Mouse (Mus musculus) embryo, embryonic 11 days (tissue): ENCODE data around the gene Edn1.

Experiments
- DNase-seq: peaks from one replicate; pipeline ENCODE4 v3.0.0-alpha.2; 2015

Gene Edn1

DNA sequence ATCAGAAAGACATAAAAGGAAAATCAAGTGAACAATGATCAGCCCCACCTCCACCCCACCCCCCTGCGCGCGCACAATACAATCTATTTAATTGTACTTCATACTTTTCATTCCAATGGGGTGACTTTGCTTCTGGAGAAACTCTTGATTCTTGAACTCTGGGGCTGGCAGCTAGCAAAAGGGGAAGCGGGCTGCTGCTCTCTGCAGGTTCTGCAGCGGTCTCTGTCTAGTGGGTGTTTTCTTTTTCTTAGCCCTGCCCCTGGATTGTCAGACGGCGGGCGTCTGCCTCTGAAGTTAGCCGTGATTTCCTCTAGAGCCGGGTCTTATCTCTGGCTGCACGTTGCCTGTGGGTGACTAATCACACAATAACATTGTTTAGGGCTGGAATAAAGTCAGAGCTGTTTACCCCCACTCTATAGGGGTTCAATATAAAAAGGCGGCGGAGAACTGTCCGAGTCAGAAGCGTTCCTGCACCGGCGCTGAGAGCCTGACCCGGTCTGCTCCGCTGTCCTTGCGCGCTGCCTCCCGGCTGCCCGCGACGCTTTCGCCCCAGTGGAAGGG is at the start of gene Edn1:
Gene Edn1, plus strand, starts transcription at position 316 of the 561 bp plus-strand sequence.
- peak; percentile 68 for DNase-seq

DNA sequence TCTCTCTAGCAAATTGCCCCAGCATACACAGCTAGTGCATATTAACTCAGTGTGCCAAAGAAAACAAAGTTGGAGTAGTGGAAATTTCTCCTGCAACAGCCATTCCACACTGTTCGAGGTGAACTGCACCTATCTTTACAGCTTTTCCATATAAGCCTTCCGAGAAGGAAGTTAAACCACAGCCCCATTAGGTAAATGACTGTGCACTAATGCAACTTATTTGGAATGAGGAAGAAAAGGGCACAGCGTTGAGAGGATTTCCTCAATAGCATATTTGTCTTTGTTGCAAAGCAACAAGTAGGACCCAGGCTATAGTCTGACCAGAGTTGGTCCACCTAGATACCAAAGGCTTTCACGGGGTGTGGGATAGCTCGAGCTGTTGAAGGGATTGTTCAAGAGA is 47.5 kb upstream of the Edn1 start:
- DNase-seq = no peak

DNA sequence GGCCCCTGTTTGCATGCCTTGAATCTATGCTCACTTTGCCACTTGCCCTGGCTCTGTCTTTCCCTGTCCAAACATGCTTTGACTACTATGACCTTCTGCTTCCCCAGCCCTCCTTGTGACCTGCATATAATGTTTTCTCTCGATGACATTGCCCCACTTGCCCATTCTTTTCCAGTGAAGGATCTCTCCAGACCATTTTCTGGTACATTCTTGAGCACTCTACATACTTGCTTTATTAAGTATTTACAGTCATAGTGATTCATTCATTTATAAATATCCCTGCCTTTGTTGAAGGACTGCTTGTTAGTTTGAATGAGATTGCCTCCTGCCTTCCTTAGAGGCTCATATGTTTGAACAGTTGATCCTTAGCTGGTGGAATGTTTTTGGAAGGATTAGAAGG is 46.2 kb upstream of the Edn1 start:
- no peak for DNase-seq

DNA sequence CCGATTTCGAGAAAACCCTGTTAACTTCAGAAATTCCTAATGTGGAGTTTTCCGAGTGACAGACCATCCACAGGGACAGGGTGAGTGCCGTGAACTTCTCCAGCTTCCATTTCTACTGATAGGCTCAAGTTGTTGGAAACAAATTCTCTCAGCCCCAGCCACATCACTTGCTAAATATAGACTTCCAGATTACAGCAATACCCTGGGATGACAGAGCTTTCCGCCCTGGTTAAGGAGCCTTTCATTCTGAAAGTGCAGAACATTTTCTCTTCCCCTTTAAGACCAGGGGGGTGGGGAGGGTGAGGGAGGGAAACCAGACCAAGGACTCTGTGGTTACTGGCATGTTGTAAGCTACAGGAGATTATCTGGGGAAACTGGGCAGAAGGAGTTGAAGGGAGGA is 42.9 kb upstream of the Edn1 start:
- no peak for DNase-seq

DNA sequence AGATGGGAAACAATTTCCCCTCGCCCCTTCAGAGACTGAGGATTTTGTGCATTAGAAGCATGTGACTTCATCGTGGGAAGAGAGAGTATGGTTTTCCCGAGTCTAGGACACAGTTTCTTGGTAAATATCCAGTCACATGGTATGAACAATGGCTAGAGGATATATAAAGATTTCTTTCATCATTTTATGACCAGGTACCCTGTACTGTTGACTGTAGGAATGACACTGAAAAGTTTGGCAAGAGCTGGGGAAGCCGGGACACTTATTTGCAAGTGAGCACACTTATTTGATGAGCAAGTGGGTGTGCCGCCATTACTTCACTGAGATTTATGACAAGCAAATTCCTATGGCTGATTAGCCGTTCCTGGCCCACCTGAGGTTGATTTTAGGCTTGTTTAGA is 40.6 kb upstream of the Edn1 start:
- no peak for DNase-seq

DNA sequence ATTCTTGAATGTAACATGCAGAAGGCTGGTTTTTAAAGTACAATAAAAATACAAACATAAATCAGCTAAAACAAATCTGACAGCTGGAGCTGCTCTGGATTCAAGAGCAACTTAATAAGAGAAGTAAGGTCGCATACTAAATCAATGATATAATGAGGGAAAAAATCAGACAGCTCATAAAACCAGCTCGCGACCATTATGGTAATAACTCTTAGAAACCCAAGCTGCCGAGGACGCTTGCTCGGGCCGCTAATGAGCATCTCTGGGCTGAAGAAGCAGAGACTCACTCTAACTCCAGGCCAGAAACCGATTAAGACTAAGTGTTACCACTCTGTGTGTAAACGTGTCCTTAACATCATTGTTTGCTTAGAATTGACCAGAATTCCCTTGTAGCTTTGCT is 31.2 kb upstream of the Edn1 start:
- peak; percentile 24 for DNase-seq

DNA sequence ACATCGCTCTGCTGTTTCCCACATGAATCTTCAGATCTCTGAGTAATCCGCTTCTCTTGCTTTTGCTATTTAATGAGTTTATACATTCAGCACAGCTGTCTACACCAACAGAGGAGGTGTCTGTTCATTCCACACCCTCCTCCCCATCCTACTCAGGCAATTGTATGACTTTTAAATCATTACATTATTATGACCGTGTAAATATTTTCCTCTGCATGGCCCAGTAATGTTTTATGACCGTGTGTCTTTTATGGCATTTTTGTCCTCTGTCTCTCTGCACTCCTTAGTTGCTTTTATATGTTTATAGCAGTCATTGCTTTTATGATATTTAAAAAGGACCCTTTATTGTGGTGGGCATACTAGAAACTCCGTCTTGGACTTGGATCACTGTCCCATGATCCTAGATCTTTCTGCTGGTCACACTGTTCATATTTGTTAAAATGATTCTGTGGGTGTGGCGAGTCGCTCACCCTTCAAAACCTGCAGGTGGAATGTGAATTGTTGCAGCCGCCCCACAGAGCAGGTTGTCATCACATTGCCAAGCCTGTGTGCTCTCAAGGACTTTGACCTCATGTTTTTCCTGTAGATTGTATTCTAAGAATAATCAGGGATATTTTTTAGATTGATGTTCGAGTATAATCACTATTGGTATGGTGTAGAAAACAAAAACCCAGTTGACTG is 24.4 kb upstream of the Edn1 start:
- no peak for DNase-seq

DNA sequence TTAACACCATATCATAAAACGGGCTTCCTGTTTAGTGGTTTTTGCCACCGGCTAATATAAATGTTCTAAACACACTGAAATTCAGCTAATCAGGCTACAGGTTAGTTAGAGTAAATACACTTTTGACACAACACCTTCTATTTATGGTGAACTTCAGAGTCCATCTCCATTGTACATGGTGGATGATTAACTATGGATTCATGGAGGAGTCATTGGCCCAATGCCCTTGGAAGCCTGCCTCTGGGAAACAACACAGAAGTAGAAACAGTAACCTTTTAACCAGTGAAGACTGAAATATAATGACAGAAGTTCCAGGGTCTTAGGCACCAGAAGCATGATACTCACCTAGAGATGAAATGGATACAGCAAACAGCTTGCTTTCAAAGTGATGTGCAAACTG is 23.5 kb upstream of the Edn1 start:
- no peak for DNase-seq

DNA sequence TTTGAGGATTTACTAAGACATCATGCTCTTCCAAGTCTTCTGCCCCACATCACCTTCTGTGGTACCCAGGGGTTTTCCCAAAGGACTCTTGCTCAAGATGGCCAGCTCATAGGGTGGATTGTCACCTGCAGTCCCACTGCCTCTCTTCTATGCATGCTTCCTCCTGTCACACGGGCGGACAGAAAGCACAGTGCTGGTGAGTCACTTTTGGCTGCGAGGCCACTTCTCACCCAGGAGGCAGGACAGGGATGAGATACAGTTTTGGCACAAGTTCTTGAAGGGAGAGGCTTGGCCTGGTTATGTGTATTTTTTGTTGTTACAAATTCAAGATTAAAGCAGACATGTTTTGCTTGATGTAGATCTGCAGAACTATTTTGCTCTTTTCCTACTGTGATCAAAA is 15.4 kb upstream of the Edn1 start:
- no peak for DNase-seq

DNA sequence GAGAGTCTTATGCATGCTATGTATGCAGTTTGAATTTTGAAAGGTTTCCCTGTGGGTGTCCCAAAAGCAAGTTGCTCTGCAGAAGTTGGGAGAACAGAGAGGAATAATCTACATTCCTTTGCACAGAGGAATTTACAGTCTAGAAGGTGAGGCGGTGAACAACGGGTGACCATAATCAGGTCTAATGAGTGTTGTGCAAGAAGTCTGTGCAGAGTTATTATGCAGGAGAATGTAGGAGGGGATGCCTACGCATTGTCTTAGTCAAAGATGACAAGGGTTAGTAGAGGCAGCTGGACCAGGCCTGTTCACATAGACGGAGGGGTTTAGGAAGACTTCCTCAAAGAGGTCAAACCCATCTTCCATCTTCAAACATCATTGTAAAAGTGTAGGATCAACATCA is 14.5 kb upstream of the Edn1 start:
- DNase-seq = no peak

DNA sequence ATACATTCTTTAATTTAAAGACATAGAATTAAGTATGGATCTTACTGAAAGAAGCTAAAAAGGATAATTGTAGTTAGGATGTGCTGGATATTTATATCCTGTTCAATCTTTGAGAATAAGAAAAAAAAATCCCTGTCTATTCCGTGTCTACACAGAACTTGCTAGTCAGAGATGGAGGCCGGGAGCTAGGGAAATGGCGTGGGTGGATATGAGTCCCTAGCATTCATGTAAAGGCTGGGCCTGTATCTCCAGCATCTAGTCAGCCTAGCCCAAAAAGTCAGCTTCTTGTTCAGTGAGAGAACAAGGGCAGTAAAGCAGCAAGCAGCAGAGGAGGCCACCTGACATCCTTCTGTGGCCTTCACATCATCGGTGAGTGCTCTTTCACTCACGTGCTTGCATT is 8.7 kb upstream of the Edn1 start:
- DNase-seq = no peak

DNA sequence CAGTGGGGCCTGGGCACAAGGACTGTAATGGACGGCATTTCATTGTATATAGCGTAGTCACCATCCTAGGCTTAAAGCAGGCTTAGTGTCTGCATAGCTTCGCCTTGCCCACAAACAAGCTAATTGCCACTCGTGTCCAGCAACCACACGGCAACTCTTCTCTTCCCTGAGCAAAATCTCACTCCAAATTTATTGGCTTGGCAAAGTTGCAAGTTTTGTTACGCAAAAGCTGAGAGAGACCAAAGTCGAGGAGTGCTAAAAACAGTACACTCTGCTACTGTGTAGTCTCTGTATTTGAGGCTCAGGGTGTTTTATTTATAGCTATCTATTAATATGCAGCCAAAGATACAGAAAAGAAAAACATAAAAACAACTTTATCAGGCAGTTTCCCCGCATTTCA is 3.0 kb upstream of the Edn1 start:
- no peak for DNase-seq

DNA sequence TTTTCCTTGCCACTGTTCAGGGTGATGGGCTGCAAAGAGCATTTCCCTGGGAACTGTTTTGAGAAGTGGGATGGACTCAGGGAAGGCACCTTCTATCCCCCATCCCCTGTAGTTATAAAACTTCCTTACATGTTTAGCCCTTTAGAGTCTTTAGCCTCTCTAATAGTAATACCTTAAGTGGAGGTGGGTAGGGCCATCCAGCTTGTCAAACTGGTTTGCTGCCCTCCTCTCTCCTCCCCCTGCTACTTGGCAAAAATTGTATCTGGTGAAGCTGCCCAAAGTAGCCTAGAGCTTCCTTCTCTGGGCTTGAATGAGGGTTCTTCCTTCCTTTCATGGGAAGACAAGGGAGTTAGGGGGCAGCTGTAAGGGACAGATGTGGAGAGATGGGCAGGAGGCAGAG is 2.5 kb upstream of the Edn1 start:
- no peak for DNase-seq

DNA sequence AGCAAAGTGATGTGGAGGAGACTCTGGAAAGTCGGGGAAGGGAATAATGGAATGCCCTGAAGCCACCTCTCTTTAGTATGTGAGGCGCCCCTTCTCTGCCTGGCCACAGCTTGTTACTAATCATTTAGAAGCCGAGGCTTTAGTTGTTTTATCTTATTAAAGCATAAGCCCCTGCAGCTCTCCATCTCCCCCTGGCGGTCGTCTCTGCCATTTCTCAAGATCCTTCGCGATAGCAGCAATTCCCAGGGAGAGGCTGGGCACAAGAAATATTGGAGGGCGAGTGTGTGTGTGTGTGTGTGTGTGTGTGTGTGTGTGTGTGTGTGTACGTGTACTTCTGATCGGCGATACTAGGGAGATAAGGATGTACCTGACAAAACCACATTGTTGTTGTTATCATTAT is 709 bp upstream of the Edn1 start:
- DNase-seq = peak; percentile 86

DNA sequence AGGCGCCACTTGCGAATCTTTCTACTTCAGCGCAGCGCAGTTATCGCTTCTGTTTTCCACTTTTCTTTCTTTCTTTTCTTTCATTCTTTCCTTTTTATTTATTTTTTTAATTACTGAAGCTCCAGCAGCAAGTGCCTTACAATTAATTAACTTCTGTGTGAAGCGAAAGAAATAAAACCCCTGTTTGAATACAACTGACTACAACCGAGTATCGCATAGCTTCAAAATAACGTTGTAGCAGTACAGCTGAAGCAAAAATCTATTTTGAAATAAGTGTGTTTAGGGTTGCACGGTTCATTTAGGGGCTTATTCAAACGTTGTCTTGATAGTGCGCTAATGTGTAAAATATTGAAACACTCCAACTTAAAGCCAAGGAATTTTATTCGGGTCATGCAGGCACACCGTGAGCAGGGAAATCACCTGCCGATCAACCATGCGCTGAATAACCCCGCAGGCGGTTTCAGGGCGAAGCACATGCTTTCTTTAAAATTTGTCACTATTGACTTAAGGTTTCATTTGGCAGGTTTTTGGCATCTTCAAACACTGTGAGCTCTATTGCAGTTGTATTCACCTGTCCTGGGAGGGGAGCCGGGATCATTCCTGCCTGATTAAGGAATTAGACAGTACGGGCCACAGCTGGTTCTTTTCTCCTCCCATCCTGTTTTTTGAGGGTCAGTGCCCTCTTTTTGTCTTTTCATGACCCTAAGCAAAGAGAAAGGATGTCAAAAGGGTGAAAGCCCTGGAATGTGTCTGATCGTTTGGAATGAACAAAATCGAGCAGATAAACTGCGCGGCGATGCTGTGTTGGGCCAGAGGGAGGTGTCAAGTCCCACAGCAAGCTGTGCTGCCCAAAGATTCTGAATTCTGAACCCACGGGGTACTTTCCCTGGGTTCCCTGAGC is 935 bp downstream of the Edn1 start:
- DNase-seq = peak; percentile 55

DNA sequence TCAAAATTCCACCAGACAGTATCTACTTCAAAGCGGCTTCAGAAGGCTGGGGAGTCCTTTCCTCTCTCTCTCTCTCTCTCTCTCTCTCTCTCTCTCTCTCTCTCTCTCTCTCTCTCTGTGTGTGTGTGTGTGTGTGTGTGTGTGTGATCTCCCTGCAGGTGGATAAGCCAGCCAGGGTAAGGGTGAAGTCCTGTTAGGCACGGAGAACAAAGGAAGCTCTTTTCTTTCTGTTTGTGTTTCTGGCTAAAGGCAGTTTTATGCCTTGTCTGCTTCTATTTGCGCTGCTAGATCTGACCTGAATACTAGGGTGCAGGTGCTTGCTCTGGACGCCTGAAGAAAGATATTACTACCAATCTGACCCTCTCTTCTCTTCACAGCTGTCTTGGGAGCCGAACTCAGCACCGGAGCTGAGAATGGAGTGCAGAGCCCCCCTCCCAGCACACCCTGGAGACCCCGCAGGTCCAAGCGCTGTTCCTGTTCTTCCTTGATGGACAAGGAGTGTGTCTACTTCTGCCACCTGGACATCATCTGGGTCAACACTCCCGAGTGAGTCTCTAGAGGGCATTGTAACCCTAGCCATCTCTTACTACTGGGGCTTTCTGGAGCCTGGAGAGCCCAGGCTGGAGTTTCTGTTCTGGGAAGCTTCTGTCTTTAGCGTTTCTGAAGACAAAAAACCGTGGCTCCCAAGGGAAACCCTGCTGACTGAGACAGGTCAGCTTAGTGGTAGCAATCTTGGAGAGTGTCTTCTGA is 2.1 kb downstream of the Edn1 start:
- peak; percentile 15 for DNase-seq

DNA sequence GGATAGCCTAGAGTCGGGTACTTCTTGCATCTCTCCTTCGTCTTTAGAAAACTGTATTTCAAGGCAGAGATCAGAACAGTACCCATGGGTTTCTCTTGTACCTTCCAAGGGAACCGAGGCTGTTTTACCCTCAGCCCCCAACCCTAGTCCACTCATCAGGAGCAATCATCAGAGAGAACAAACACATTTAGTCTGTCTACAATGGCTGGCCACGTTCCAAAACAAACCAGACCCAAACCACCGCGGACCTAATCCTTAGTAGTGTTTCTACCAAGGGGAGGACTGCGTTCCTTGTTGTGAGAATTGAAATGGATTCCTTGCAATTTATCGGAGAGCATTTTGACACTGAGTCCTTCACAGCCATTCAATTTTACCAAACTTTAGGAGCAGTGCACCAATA is 2.9 kb downstream of the Edn1 start:
- DNase-seq = no peak

DNA sequence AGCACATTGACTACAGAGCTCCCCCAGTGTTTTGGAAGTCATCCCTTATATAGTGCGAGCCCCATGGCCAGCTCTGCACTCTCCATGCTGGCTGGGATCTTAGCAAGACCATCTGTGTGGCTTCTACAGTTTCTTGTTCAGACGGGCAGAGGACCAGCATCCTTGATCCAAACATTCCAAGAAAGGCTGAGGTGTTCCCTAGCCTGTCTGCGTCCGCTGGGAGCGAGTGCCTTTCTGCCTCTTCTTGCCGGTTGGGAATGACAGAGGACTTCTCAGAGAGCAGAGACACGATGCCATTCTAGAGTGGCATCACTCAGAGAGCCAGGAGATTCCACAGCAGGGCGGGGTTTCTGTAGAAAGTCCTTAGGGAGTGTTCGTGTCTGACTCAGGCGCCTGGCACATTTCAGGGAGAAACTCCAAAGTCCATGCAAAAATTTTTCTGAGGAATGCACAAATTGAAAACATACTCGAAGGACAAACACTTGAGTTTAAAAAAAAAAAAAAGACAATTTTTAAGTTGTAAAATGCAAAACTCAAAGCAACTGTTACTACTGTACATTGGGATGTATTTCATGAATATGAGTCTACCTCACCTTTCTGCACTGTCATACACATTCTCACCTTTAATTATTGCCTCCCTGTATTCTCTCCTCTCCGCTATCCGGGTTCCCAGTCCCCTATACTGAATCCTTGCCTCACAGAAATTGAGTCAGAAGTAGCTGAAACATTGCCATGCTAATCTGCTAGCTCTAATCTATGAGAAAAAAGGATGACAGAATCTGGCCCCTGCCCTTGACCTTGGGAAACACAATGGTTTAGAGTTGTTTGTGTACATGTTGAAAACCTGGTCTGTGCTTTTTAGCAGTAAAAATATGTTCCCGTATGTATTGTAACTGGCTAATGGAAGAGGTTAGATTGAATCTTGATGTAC is 5.9 kb downstream of the Edn1 start:
- no peak for DNase-seq

DNA sequence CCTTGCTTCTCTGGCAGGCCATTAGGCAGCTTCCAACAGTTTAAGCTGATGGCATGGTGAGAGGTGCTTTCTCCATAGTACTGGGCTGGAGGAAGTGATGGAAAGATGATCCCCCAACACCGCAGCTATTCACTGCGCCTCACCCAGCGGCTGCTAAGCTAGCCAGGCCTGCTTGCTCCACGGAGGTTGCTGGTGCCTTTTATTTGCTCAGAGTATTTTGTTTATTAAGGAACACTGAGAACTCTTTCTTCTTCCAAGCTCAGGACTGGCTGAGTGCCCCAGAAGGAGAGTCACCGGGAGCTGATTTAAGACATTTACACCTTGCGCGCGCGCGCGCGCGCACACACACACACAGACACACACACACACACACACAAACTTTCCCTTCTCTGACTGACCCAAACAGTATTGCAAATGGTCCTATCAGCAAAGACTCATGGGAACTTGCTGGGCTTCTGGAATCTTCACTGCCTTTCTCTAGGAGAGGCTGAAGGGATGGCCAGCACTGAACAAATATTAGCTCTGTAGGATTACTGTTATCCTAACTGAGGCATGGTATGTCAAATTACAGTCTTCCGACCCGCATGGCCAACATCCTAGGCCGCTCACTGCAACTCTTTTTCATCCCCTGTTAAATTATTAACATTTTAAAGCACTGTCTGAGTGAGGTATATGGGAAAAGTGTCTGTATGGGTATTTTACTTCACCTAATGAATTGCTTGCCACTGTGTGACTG is 7.3 kb downstream of the Edn1 start:
- peak; percentile 17 for DNase-seq

DNA sequence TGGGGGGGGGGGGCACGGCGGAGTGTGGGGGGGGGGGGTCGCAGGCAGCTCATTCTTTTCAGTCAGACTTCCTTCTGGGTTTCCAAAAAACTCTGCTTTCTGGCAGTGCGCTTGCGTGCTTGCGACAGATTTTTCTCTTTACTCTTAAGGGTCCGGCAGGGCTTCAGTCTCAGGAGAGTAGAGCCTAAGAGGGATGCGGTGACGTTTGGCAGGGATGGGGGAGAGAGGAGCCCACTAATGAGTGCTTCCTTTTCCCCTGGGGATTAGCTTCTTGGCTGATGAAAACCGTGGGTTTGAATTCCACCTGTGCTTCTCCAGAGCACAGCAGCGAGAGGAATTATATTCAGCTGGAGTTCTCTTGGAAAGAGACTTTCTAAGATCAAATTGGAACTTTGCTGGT is 8.5 kb downstream of the Edn1 start:
- DNase-seq = peak; percentile 28

DNA sequence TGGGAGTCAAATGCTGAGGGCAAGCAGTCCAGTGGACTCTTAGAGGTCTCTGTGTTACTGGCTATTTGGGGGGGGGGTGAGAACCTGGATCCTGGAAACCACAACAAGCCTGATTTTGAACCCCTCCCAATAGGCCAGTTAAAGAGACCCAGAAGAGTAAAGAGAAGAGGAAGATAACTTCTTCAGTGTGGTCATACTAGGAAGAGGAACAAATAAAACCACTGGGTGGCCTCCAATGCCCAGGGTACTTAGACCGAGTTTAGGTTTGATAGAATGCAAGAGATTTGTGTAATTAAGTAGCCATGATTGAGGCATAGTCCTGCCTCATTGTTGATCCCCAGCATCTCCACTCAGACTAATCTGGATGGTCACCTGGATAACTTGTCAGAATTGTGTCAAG is 14.4 kb downstream of the Edn1 start:
- DNase-seq = no peak

DNA sequence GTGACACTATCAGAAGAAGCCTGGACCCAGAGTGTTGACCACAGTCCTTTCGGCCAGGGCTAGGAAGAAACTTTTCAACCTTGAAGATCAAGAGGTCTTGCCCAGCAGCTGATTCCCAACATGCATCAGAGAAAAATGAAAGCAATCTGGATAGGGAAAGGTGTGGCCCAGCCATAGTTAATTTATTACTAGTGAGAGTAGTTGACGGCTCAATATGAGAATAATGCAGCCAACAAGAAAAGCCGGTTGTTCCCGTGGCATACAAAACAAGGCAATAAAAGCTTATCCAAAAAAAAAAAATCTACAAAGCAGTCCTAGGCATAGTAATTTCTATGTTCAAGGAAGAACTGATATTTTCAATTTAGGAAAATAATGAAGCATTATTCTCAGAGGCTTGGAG is 16.5 kb downstream of the Edn1 start:
- DNase-seq = no peak
